Mouse (Mus musculus) spleen, adult 18-20 months (tissue): ENCODE measurements around the gene Fam198a.
A peak's percentile ranks its signal among the peaks of the same experiment; 100 is the strongest.

Experiments
- DNase-seq, 2 experiments: peaks; one replicate each; pipeline ENCODE4 v3.0.0; 2022; ENCODE audit warnings: mixed read lengths in 2 of 2

Fam198a gene

GRCm38 (mm10) chr9:121926634-121927405 lies 24.0 kb upstream of the Fam198a start:
- peak in 1 of 2 experiments; percentile 32 for DNase-seq

GRCm38 (mm10) chr9:121927721-121928120 lies 23.1 kb upstream of the Fam198a start:
- DNase-seq = no peak

- DNase-seq = peak; percentile 70 to 76
Observed at GRCm38 (mm10) chr9:121928498-121928897, 22.3 kb upstream of the Fam198a start.

- no peak for DNase-seq
Observed at GRCm38 (mm10) chr9:121934856-121935255, 15.9 kb upstream of the Fam198a start.

GRCm38 (mm10) chr9:121936952-121937351 lies 13.8 kb upstream of the Fam198a start:
- no peak for DNase-seq

GRCm38 (mm10) chr9:121937451-121937864 lies 13.3 kb upstream of the Fam198a start:
- no peak for DNase-seq

GRCm38 (mm10) chr9:121937944-121938355 lies 12.8 kb upstream of the Fam198a start:
- DNase-seq = no peak

GRCm38 (mm10) chr9:121943005-121943404 lies 7.8 kb upstream of the Fam198a start:
- peak in 1 of 2 experiments; percentile 59 for DNase-seq

- no peak for DNase-seq
Observed at GRCm38 (mm10) chr9:121943628-121944027, 7.2 kb upstream of the Fam198a start.

GRCm38 (mm10) chr9:121947784-121948183 lies 3.0 kb upstream of the Fam198a start:
- DNase-seq = peak in 1 of 2 experiments; percentile 54

- no peak for DNase-seq
Observed at GRCm38 (mm10) chr9:121948431-121948830, 2.4 kb upstream of the Fam198a start.

- no peak for DNase-seq
Observed at GRCm38 (mm10) chr9:121951114-121951423, 281 bp downstream of the Fam198a start.

- no peak for DNase-seq
Observed at GRCm38 (mm10) chr9:121952596-121952995, 1.8 kb downstream of the Fam198a start.

- no peak for DNase-seq
Observed at GRCm38 (mm10) chr9:121959966-121960635, 9.3 kb downstream of the Fam198a start.

- DNase-seq = no peak
Observed at GRCm38 (mm10) chr9:121964941-121965340, 14.2 kb downstream of the Fam198a start.

GRCm38 (mm10) chr9:121968258-121968657 lies 17.5 kb downstream of the Fam198a start:
- DNase-seq = no peak

- DNase-seq = no peak
Observed at GRCm38 (mm10) chr9:121969841-121970381, 19.1 kb downstream of the Fam198a start.

- no peak for DNase-seq
Observed at GRCm38 (mm10) chr9:121973207-121973606, 22.4 kb downstream of the Fam198a start.

GRCm38 (mm10) chr9:121974141-121974986 lies 23.6 kb downstream of the Fam198a start:
- no peak for DNase-seq

- DNase-seq = no peak
Observed at GRCm38 (mm10) chr9:121975321-121975720, 24.5 kb downstream of the Fam198a start.

GRCm38 (mm10) chr9:121981046-121981445 lies 30.3 kb downstream of the Fam198a start:
- DNase-seq = no peak

- no peak for DNase-seq
Observed at GRCm38 (mm10) chr9:121981466-121982105, 30.8 kb downstream of the Fam198a start.

- DNase-seq = no peak
Observed at GRCm38 (mm10) chr9:121982214-121982613, 31.4 kb downstream of the Fam198a start.
